Mouse (Mus musculus) lung, adult 18-20 months (tissue): ENCODE data around the gene Acrv1.
A peak's percentile ranks its signal among the peaks of the same experiment; 100 is the strongest.
"Not testable (repeated sequence)": the region's sequence is repeated elsewhere in the genome, so short reads cannot be mapped to it uniquely, and the experiment has no call there.

Source experiments
- DNase-seq, 2 experiments: peaks; one replicate each; pipeline ENCODE4 v3.0.0; 2022; ENCODE audit warnings: mixed read lengths in 2 of 2

Gene Acrv1

GRCm38 (mm10) chr9:36692920-36693319 lies at the start of gene Acrv1:
TSS of gene Acrv1 (plus strand) at chr9:36693220.
- DNase-seq: no peak

GRCm38 (mm10) chr9:36643276-36643675 lies 49.7 kb upstream of the Acrv1 start, which contains the start of gene A630095E13Rik:
TSS of gene A630095E13Rik (minus strand) at chr9:36643376.
- DNase-seq: not testable (repeated sequence)

GRCm38 (mm10) chr9:36681424-36681823 lies 11.6 kb upstream of the Acrv1 start:
- peak in 1 of 2 experiments; percentile 0 for DNase-seq

- no peak for DNase-seq
Measured at GRCm38 (mm10) chr9:36687329-36687728, 5.7 kb upstream of the Acrv1 start.

GRCm38 (mm10) chr9:36694276-36694675 lies 1.3 kb downstream of the Acrv1 start:
- peak; percentile 14 to 22 for DNase-seq

GRCm38 (mm10) chr9:36705923-36706322 lies 12.9 kb downstream of the Acrv1 start:
- no peak for DNase-seq

GRCm38 (mm10) chr9:36707304-36707703 lies 14.3 kb downstream of the Acrv1 start:
- no peak for DNase-seq

GRCm38 (mm10) chr9:36716624-36717023 lies 23.6 kb downstream of the Acrv1 start:
- no peak for DNase-seq

- DNase-seq: peak; percentile 85 to 87
Measured at GRCm38 (mm10) chr9:36726131-36727033, 33.4 kb downstream of the Acrv1 start.

- no peak for DNase-seq
Measured at GRCm38 (mm10) chr9:36727034-36727755, 34.2 kb downstream of the Acrv1 start, which contains the start of gene Chek1. TSS of gene Chek1 (minus strand) at chr9:36727065.
